Mouse (Mus musculus): ENCODE results near the gene Dnase2a.

GRCm38 (mm10) chr8:84915269-84915668 is 6.9 kb downstream of the Dnase2a start:
- TF ChIP-seq CTCF (IDR thresholded peaks at IDR 0.05; ENCODE audit: borderline replicate concordance, control insufficient read depth, extremely low read depth, insufficient read depth, low read length, poor library complexity) (no peak), POLR2A (IDR thresholded peaks at IDR 0.05; ENCODE audit: control insufficient read depth, extremely low read depth, insufficient read depth, low read length, poor library complexity) (no peak)
